Mouse (Mus musculus) olfactory bulb, adult 2 months (tissue): ENCODE measurements at regions not wholly inside any gene's neighbourhood (a gene's known extent, or its start where the extent isn't known, plus 50 kb on each side); places are given as distances from the start of the nearest gene placed in this dataset.

Experiments
- CTCF ChIP-seq: fragments of 200-500 bp; IDR thresholded peaks from 2 replicates; pipeline ENCODE4 v1.5.1; 2012; ENCODE audit warnings: low read depth, mild to moderate bottlenecking, low read length, moderate library complexity; ENCODE audit not compliant: insufficient read depth
- POLR2A ChIP-seq: fragments of 200-500 bp; IDR thresholded peaks from 2 replicates; pipeline ENCODE4 v1.6.1; 2012; ENCODE audit warnings: mild to moderate bottlenecking, low read depth, low read length, moderate library complexity; ENCODE audit not compliant: insufficient read depth

DNA sequence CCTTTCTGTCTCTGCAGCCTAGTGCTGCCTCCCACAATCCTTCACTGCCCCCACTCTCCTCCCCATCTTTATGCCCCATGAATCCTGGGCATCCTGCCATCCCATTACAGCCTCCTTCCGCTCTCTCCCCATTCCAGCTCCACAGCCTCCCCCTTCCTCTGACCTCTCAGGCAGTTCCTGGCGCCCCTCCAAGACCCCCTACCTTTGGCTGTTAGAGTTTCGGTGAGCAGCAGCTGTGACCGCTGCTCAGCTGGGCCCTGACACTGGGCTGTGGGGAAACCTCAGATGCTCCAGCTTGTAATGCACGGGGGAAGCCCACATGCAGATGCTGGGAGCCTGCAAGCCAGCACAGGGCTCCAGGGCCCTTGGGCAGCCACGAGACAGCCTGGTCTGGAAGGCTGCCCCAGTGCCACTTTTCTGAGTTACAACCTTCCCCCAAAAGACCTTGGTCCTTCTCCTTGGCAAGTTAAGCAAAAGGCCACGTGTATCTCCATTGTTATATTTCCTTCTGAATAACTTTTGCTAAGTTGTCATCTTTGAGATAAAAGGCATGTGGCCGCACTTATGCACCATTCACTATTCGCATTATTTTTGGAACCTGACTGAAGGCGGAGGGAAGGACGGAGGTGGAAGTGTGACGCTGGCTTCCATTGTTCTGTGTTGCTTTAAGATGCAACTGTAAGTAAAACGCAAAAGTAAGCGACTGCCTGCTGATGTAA lies 330.6 kb upstream of the Mki67 start:
- TF ChIP-seq CTCF = no peak
- TF ChIP-seq POLR2A = no peak
